Mouse (Mus musculus): ENCODE results near the gene 4930438A08Rik. TPM values are rescaled to one million over a fixed set of nuclear protein-coding genes. Genes with fewer than 3 reads are reported as not detected.
"Not testable (repeated sequence)": the region's sequence is repeated elsewhere in the genome, so short reads cannot be mapped to it uniquely, and the experiment has no call there.

Gene 4930438A08Rik
- total RNA-seq, 1 experiment = 0.09 TPM

- H3K4me3 ChIP-seq (ENCODE audit: insufficient read depth in 1 of 2, low read depth in 1 of 2, low read length in 2 of 2, poor library complexity in 1 of 2, severe bottlenecking in 1 of 2) = no peak overlapping the region
- H3K9me3 ChIP-seq (ENCODE audit: control insufficient read depth, insufficient read depth, low read depth, low read length) = no peaks in the 10 kb centered on the region
- no peaks in the 10 kb centered on the region for H3K36me3 ChIP-seq (ENCODE audit: control insufficient read depth, insufficient read depth, low read length, poor library complexity, severe bottlenecking)
- no peak for TF ChIP-seq MAFK (IDR thresholded peaks at IDR 0.05; ENCODE audit: insufficient read depth, low read depth, low read length)
- H3K4me1 ChIP-seq (ENCODE audit: control insufficient read depth in 2 of 2, insufficient read depth in 2 of 2, low read length in 2 of 2, poor library complexity in 1 of 2) = peaks cover 0 to 3% of the 10 kb centered on the region in 2 experiments; a peak in 1 of 4 replicates
- no peak overlapping the region for H3K27ac ChIP-seq (ENCODE audit: insufficient read depth, low read depth, low read length, poor library complexity, severe bottlenecking)
- no peak for DNase-seq (ENCODE audit: low read depth, low spot score)
- no peak overlapping the region for H3K9ac ChIP-seq (ENCODE audit: insufficient read depth, low read depth, low read length, poor library complexity, severe bottlenecking)
- in situ Hi-C loops (cut with MboI; ENCODE audit: low sequenced_read_pairs in 2 of 2, unreplicated experiment in 2 of 2) = no loop called here
These were observed 44.1 kb upstream of the 4930438A08Rik start for GRCm38 (mm10) chr11:58230396-58230910.

- H3K4me1 ChIP-seq (ENCODE audit: control insufficient read depth in 2 of 2, insufficient read depth in 2 of 2, low read length in 2 of 2, poor library complexity in 1 of 2) = no peaks in the 10 kb centered on the region
- in situ Hi-C loops (cut with MboI; ENCODE audit: low sequenced_read_pairs in 2 of 2, unreplicated experiment in 2 of 2) = no loop called here
- H3K27ac ChIP-seq (ENCODE audit: insufficient read depth, low read depth, low read length, poor library complexity, severe bottlenecking) = no peak overlapping the region
- TF ChIP-seq HCFC1 (IDR thresholded peaks at IDR 0.05; ENCODE audit: borderline replicate concordance, insufficient read depth, low read length) (no peak), ZC3H11A (IDR thresholded peaks at IDR 0.05; ENCODE audit: borderline replicate concordance, low read depth, low read length) (no peak), MAFK (IDR thresholded peaks at IDR 0.05; ENCODE audit: insufficient read depth, low read depth, low read length) (no peak), ZNF384 (IDR thresholded peaks at IDR 0.05; ENCODE audit: low read depth, low read length) (no peak), CHD2 (IDR thresholded peaks at IDR 0.05; ENCODE audit: low read depth, low read length) (no peak)
- H3K4me3 ChIP-seq (ENCODE audit: insufficient read depth in 1 of 2, low read depth in 1 of 2, low read length in 2 of 2, poor library complexity in 1 of 2, severe bottlenecking in 1 of 2) = no peak overlapping the region
- no peak overlapping the region for H3K9ac ChIP-seq (ENCODE audit: insufficient read depth, low read depth, low read length, poor library complexity, severe bottlenecking)
- no peaks in the 10 kb centered on the region for H3K9me3 ChIP-seq (ENCODE audit: control insufficient read depth, insufficient read depth, low read depth, low read length)
- no peak for DNase-seq (ENCODE audit: low read depth, low spot score)
- H3K36me3 ChIP-seq (ENCODE audit: control insufficient read depth, insufficient read depth, low read length, poor library complexity, severe bottlenecking) = no peaks in the 10 kb centered on the region
These were observed 43.4 kb upstream of the 4930438A08Rik start for GRCm38 (mm10) chr11:58231156-58231555.

DNA sequence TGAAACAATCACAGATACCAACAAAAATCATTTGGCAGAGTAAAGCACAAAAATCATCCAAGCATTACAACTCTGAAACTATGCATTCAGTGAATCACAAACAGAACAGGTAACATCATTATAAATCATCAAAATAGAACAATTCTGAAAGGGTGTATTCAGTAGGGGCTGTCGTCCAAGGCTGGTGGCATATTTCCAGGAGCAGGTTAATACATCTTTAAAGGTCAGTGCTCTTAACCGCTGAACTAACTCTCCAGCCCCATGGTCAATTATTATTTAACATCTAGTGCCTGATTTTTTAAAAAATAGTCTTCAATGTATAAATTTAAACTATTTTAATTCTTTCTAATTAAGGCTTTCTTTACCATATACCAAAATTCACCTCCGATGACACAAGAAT lies 40.0 kb upstream of the 4930438A08Rik start:
- not testable (repeated sequence) for DNase-seq (ENCODE audit: low read depth, low spot score)

GRCm38 (mm10) chr11:58235152-58235551 lies 39.4 kb upstream of the 4930438A08Rik start:
- H3K4me3 ChIP-seq (ENCODE audit: insufficient read depth in 1 of 2, low read depth in 1 of 2, low read length in 2 of 2, poor library complexity in 1 of 2, severe bottlenecking in 1 of 2) = no peak overlapping the region
- no peaks in the 10 kb centered on the region for H3K9me3 ChIP-seq (ENCODE audit: control insufficient read depth, insufficient read depth, low read depth, low read length)
- H3K27ac ChIP-seq (ENCODE audit: insufficient read depth, low read depth, low read length, poor library complexity, severe bottlenecking) = no peak overlapping the region
- DNase-seq (ENCODE audit: low read depth, low spot score) = peak; percentile 86
- H3K36me3 ChIP-seq (ENCODE audit: control insufficient read depth, insufficient read depth, low read length, poor library complexity, severe bottlenecking) = no peaks in the 10 kb centered on the region
- no peak overlapping the region for H3K9ac ChIP-seq (ENCODE audit: insufficient read depth, low read depth, low read length, poor library complexity, severe bottlenecking)
- in situ Hi-C loops (cut with MboI; ENCODE audit: low sequenced_read_pairs in 2 of 2, unreplicated experiment in 2 of 2) = no loop called here
- TF ChIP-seq HCFC1 (IDR thresholded peaks at IDR 0.05; ENCODE audit: borderline replicate concordance, insufficient read depth, low read length) (no peak), ZC3H11A (IDR thresholded peaks at IDR 0.05; ENCODE audit: borderline replicate concordance, low read depth, low read length) (peak; percentile 79), CHD2 (IDR thresholded peaks at IDR 0.05; ENCODE audit: low read depth, low read length) (no peak)
- peaks cover 0 to 2% of the 10 kb centered on the region in 2 experiments; a peak in 1 of 4 replicates for H3K4me1 ChIP-seq (ENCODE audit: control insufficient read depth in 2 of 2, insufficient read depth in 2 of 2, low read length in 2 of 2, poor library complexity in 1 of 2)

More for the DNA sequence above, 40.0 kb upstream of the 4930438A08Rik start:
- H3K9me3 ChIP-seq (ENCODE audit: control insufficient read depth, insufficient read depth, low read depth, low read length); H3K9ac ChIP-seq (ENCODE audit: insufficient read depth, low read depth, low read length, poor library complexity, severe bottlenecking); H3K4me3 ChIP-seq (ENCODE audit: insufficient read depth in 1 of 2, low read depth in 1 of 2, low read length in 2 of 2, poor library complexity in 1 of 2, severe bottlenecking in 1 of 2); H3K4me1 ChIP-seq (ENCODE audit: control insufficient read depth in 2 of 2, insufficient read depth in 2 of 2, low read length in 2 of 2, poor library complexity in 1 of 2); H3K36me3 ChIP-seq (ENCODE audit: control insufficient read depth, insufficient read depth, low read length, poor library complexity, severe bottlenecking); in situ Hi-C loops (cut with MboI; ENCODE audit: low sequenced_read_pairs in 2 of 2, unreplicated experiment in 2 of 2); H3K27ac ChIP-seq (ENCODE audit: insufficient read depth, low read depth, low read length, poor library complexity, severe bottlenecking): not testable (repeated sequence)

DNA sequence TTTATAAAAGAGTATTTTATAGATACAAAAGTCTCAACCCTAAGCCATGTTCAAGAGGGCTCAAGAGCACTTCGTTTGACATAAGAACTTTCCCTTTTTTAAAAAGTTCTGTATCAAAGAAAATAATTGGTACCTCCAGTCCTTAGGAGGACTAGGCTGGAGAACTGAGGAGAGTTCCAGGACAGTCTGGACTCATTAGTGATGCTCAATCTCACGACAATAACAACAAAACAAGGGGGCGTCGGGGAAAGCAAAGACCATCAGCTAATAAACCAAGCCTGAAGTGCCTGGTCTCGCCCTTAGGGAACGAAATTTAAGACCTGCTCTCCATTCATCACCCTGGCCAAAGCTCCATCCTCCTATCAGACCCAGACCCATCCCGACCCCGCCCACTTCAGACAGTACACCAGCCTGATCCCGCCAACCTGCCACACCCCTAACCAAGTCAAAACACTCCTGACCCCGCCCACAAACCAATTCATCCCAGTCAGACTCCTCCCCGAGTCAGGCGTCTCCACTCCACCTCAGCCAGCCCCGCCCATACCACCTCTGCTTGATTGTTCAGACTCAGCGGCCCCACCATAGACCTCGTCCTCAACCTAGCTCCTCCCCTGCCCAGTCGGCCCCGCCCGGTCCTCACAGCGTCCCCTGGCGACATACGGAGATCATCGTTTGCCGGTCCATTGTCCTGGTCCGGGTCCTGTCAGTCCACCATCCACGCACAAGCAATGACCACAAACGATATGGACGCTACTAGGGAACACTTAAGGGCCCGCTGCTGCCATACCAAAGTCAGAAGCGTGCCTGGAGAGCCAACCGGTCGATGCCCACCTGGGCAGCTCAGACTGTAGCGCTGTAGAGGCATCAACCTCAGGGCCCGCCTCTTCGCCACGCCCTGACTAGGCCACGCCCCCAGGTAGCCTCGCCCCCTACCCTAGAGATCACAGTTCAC lies 35.5 kb upstream of the 4930438A08Rik start:
- peak; percentile 97 for DNase-seq (ENCODE audit: low read depth, low spot score)
- H3K4me3 ChIP-seq (ENCODE audit: insufficient read depth in 1 of 2, low read depth in 1 of 2, low read length in 2 of 2, poor library complexity in 1 of 2, severe bottlenecking in 1 of 2) = peak overlapping the region; percentile 67 to 80
- no peak overlapping the region; the same call in 1 of the 2 replicates for H3K27ac ChIP-seq (ENCODE audit: insufficient read depth, low read depth, low read length, poor library complexity, severe bottlenecking)
- peaks cover 0 to 2% of the 10 kb centered on the region in 2 experiments; a peak in 1 of 4 replicates for H3K4me1 ChIP-seq (ENCODE audit: control insufficient read depth in 2 of 2, insufficient read depth in 2 of 2, low read length in 2 of 2, poor library complexity in 1 of 2)
- H3K36me3 ChIP-seq (ENCODE audit: control insufficient read depth, insufficient read depth, low read length, poor library complexity, severe bottlenecking) = no peaks in the 10 kb centered on the region
- no peak overlapping the region for H3K9ac ChIP-seq (ENCODE audit: insufficient read depth, low read depth, low read length, poor library complexity, severe bottlenecking)
- no peak for TF ChIP-seq MAFK (IDR thresholded peaks at IDR 0.05; ENCODE audit: insufficient read depth, low read depth, low read length)
- TF ChIP-seq HCFC1 (IDR thresholded peaks at IDR 0.05; ENCODE audit: borderline replicate concordance, insufficient read depth, low read length) = no peak
- TF ChIP-seq CHD2 (IDR thresholded peaks at IDR 0.05; ENCODE audit: low read depth, low read length) = no peak
- no peak for TF ChIP-seq ZNF384 (IDR thresholded peaks at IDR 0.05; ENCODE audit: low read depth, low read length)
- TF ChIP-seq ZC3H11A (IDR thresholded peaks at IDR 0.05; ENCODE audit: borderline replicate concordance, low read depth, low read length) = no peak
- in situ Hi-C loops (cut with MboI; ENCODE audit: low sequenced_read_pairs in 2 of 2, unreplicated experiment in 2 of 2) = no loop called here
- no peaks in the 10 kb centered on the region for H3K9me3 ChIP-seq (ENCODE audit: control insufficient read depth, insufficient read depth, low read depth, low read length)
